Mouse (Mus musculus): Measurements from ENCODE around the gene Uqcc2.

DNA sequence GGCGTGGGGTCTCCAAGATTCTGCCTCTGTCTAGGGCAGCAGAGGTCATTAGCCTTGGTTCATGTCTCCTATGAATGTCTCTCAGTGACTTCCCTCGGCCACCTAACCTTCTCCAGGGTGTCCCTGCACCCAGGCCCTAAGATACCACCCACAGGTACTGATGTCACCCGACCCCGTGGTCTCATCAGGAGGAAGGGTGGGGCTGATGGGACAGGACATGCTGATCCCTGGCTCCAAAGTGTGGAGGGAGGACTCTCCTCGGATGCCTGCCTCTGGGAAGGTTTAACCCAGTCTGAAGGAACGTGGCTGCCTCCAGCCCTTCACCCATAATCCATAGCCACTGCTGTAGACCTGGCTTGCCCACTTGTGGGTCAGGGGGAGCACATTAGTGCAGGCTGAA is 33.2 kb upstream of the Uqcc2 start:
- TF ChIP-seq CTCF (IDR thresholded peaks at IDR 0.05; ENCODE audit: low read depth, low read length) (no peak), POLR2A (IDR thresholded peaks at IDR 0.05; ENCODE audit: borderline replicate concordance, low read depth, low read length) (no peak)
